Mouse (Mus musculus) MEL (cell line): ENCODE data around the gene Atrnl1.

Source experiments
- CTCF ChIP-seq, 3 experiments: IDR thresholded peaks in 2 of 3; conservative IDR thresholded peaks in 1 of 3; 2 replicates each; pipeline ENCODE4 v1.5.1; 2011 to 2012; ENCODE audit warnings: low read length in 3 of 3, low read depth in 2 of 3, mild to moderate bottlenecking in 2 of 3, improper control_type of control experiment in 1 of 3, inconsistent platforms in 1 of 3, mixed read lengths in 1 of 3, moderate library complexity in 1 of 3; ENCODE audit not compliant: control insufficient read depth in 1 of 3, insufficient read depth in 1 of 3, poor library complexity in 1 of 3, severe bottlenecking in 1 of 3
- GATA1 ChIP-seq: IDR thresholded peaks from 2 replicates; pipeline ENCODE4 v1.6.1; 2011; ENCODE audit warnings: low read depth, low read length, improper control_type of control experiment
- KAT2A ChIP-seq: conservative IDR thresholded peaks from 2 replicates; pipeline ENCODE4 v1.6.1; 2012; ENCODE audit warnings: low read depth, low read length, improper control_type of control experiment, inconsistent platforms
- MYC ChIP-seq: IDR thresholded peaks from 2 replicates; pipeline ENCODE4 v1.6.1; 2011; ENCODE audit warnings: low read depth, mild to moderate bottlenecking, low read length, improper control_type of control experiment, moderate library complexity
- POLR2A ChIP-seq, 2 experiments: IDR thresholded peaks; 2 replicates each; pipeline ENCODE4 v1.6.1; 2011 to 2012; ENCODE audit warnings: low read length in 2 of 2, mild to moderate bottlenecking in 2 of 2, control low read depth in 1 of 2, improper control_type of control experiment in 1 of 2, low read depth in 1 of 2, moderate library complexity in 1 of 2; ENCODE audit not compliant: control insufficient read depth in 1 of 2, insufficient read depth in 1 of 2, poor library complexity in 1 of 2
- POLR2AphosphoS2 ChIP-seq: IDR thresholded peaks from 2 replicates; pipeline ENCODE4 v1.6.1; 2011; ENCODE audit warnings: low read length, improper control_type of control experiment
- SIN3A ChIP-seq: IDR thresholded peaks from 2 replicates; pipeline ENCODE4 v1.6.1; 2012; ENCODE audit warnings: low read length, improper control_type of control experiment, inconsistent platforms
- TAL1 ChIP-seq: IDR thresholded peaks from 2 replicates; pipeline ENCODE4 v1.6.1; 2012; ENCODE audit warnings: mild to moderate bottlenecking, inconsistent platforms, low read length, moderate library complexity, mixed read lengths
- TBP ChIP-seq: IDR thresholded peaks from 2 replicates; pipeline ENCODE4 v1.8.0; 2011; ENCODE audit warnings: low read depth, low read length, improper control_type of control experiment
- TCF12 ChIP-seq: IDR thresholded peaks from 2 replicates; pipeline ENCODE4 v1.6.1; 2014; ENCODE audit warnings: low read depth, mild to moderate bottlenecking, inconsistent platforms, low read length, improper control_type of control experiment, moderate library complexity
- ZKSCAN1 ChIP-seq: IDR thresholded peaks from 2 replicates; pipeline ENCODE4 v1.6.1; 2012; ENCODE audit warnings: low read depth, mild to moderate bottlenecking, inconsistent platforms, low read length, improper control_type of control experiment, moderate library complexity

GRCm38 (mm10) chr19:57889741-57890140 lies 278.9 kb downstream of the Atrnl1 start:
- TF ChIP-seq POLR2A (IDR thresholded peaks at IDR 0.05; ENCODE audit: control insufficient read depth in 1 of 2, insufficient read depth in 1 of 2, low read depth in 1 of 2, low read length in 2 of 2, poor library complexity in 1 of 2) (no peak), TCF12 (no peak), SIN3A (no peak), CTCF (IDR thresholded peaks at IDR 0.05 in 2 of 3, conservative IDR thresholded peaks at IDR 0.05 in 1 of 3; ENCODE audit: control insufficient read depth in 1 of 3, insufficient read depth in 1 of 3, low read depth in 2 of 3, low read length in 3 of 3, poor library complexity in 1 of 3, severe bottlenecking in 1 of 3) (no peak), TAL1 (no peak), POLR2AphosphoS2 (no peak), ZKSCAN1 (no peak), GATA1 (no peak), MYC (no peak), KAT2A (no peak), TBP (no peak)
